Mouse (Mus musculus) layer of hippocampus, postnatal 14 days (tissue): ENCODE results near the gene Tex22. TPM values are rescaled to one million over a fixed set of nuclear protein-coding genes. Genes with fewer than 3 reads are reported as not detected.

Experiments
- DNase-seq, 2 experiments: peaks; one replicate each; pipeline ENCODE4 v3.0.0; 2021 to 2022; ENCODE audit warnings: low spot score in 2 of 2, mixed read lengths in 1 of 2
- total RNA-seq, 2 experiments: library from RNA; stranded (reverse); gene quantifications; 2 replicates each; pipeline ENCODE4 v1.2.3; 2021

The Tex22 gene
- total RNA-seq, 2 experiments from 2014 or later: 0.51 TPM; not detected in 1

DNA sequence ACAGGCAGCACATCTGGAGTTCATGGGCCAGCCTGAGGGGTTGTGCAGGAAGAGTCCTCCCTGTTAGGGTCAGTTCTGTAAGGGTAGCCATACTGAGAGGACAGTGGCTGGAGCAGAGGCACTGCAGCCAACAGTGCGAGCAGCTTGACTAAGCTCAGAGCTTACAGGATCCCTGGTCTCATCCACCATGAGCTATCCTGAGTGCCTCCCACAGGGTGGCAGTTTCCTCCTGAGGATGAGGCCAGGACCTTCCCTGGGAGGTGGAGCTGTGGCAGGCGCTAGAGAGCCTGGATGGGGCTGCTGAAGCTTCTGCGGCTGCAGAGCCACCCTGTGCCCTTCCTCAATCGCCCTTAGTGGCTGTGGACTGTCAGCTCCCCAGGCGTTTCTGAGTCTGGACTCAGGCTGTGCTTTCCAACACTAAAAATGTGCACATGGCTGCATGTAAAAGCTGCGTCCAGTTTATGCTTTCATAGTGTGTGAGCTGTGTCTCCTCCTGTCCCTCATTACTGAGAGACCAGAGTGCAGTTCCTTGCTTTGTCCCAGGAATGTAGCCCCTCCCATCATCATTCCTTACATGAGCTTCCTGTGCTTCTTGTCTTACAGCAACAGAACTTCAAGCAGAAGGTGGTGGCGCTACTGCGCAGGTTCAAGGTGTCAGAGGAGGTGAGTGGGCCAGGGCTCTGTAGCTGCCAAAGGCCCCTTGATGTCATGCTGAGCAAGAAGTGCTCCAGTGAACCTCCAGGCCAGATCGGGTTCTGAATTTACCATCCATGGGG lies 22.5 kb upstream of the Tex22 start:
- DNase-seq: no peak

DNA sequence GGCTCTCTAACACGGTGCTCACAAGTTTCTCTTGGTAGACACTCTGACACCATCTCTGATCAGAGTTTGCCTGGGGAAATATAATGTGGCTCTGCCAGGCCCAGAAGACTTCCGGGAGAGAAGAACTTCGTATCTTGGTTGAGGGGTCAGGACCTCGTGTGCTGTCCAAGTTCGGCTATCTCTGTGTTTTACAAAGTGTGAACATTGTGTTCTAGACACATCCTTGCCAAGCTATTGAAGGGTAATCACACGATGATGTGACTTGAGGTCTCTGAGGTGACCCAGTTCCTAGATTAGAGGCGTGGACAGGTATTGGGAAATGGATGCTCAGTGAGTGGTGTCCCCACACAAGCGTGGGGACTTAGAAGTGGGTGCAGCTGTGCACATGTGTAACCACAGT lies 18.2 kb upstream of the Tex22 start:
- no peak for DNase-seq

DNA sequence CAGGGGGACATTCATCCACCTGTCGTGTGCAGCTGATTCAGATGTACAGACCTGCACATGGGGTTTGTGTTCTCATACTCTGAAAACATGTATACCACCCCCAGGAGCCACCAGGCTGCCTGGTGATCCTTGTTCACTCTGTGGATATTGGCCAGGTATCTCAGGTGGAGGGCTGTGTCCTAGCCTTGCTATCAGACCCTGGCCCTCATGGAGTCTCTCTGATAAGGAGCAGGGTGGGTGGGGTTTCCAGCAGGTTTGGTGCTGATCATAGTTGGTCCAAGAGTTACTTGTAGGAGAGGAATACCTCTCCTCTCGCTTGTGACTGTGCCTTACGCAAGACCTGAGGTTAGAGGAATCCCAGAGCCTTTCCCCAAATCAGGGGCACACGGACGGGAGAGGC lies 14.1 kb upstream of the Tex22 start:
- DNase-seq: no peak

DNA sequence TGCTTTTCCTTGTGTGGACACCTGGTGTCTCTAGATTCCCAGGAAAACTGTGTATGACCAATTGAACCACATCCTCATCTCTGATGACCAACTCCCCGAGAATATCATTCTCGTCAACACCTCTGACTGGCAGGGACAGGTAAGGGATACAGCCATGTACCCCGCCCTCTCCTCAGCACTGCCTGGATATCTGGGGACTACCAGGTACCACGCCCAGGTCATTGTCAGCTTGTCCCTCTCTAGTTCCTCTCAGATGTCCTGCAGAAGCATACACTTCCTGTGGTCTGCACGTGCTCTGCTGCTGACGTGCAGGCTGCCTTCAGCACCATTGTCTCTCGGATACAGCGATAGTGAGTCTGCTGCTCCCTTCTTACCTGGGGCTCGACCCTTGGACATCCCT lies 12.7 kb upstream of the Tex22 start:
- no peak for DNase-seq

DNA sequence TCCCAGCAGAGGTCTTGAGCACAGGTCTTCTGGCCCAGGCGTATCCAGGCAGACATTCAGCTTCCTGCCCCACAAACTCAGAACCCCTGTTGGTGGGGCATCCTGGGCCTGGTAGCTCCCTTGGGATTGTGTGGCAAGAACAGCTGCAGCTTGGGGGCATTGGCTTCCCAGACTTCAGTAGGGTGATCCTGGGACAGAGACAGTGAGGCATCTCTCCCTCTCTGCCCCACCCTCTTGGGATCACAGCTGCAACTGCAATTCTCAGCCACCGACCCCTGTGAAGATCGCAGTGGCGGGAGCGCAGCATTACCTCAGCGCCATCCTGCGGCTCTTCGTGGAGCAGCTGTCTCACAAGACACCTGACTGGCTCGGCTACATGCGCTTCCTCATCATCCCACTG lies 12.1 kb upstream of the Tex22 start:
- no peak for DNase-seq

DNA sequence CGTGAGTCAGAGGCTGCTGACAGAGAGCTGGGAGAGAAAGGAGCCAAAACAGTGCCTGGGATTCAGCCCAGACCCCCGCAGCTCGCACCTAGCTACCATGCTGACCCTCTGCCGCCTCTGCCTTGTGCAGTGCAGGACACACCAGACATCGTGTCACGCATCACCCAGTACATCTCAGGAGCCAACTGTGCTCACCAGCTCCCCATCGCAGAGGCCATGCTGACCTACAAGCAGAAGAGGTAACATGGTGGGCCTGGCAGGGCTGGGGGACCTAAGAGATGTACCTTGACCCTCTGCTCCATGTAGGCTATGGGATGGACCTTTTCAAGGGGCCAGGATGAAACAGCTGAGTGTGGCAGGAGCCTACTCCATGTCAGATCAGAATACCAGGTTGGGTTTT lies 10.6 kb upstream of the Tex22 start:
- no peak for DNase-seq

DNA sequence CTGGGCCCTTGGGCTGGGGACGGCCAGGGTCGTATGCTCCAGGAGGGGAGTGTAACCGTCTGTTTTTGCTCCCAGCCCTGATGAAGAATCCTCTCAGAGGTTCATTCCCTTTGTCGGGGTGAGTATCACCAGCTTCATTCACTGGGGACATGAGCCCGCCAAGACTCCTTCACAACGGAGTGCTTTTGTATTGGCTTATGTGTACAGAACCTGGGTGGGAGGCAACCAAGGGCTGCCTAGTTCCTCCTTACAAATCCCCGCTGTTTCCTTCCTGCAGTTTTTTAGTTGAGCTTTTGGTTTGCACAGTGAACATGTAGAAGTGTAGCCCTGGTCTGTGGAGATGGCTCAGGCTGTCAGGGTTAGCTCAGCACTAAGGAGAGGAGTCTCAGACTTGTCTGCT lies 6.3 kb upstream of the Tex22 start:
- DNase-seq: no peak

DNA sequence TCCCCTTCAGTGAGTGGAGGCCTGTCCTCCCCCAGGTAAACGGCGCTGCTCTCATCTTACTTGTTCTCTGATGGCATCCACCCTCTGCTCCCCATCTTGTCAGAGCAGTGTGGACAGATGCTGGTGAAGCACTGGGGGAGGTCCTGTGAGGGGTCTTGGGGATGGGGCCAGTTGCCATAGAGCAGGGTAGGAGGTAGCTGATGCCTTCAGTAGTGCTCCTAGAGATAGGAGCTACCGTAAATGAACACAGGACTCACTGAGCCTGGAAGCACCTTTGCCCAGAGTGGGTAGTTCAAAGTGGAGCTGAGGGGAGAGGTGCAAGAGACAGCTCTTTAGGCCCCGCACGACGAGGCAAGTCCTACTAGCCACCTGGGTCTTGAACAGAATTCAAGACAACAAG lies 4.9 kb upstream of the Tex22 start:
- DNase-seq: no peak

DNA sequence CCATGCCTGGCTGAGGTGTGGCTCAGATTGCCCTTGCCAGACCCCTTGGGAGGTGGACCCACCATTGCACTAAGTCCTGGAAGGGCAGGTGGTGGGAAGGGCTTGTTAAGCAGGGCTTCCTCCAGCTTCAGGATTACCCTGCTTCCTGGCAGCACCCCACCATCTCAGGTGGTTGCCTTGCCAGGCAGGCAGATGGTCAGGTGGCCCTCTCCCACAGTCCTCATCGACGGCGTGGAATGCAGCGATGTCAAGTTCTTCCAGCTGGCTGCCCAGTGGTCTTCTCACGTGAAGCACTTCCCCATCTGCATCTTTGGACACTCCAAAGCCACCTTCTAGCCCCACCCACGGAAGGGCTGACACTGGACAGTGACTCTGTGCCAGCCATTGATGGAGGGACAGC lies 3.0 kb upstream of the Tex22 start:
- no peak for DNase-seq

DNA sequence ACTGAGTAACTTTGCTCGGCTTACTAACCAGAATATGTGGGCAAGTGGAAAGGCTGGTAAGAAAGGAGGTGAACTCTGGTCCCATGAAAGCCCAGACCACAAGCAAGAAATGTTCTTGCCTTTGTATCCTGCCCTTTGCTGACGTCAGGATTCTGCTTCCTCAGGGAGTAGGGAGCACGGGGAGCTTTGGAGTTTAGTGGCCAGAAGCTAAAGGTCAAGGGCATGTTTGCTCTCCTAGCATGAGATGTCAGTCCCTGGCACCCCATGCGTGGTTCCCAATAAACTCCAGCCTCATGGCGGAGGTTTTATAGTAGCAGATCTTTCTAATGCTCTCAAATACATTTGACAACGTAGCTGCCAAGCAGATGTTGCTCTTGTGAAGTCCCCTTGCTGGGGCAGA lies 2.5 kb upstream of the Tex22 start:
- no peak for DNase-seq

DNA sequence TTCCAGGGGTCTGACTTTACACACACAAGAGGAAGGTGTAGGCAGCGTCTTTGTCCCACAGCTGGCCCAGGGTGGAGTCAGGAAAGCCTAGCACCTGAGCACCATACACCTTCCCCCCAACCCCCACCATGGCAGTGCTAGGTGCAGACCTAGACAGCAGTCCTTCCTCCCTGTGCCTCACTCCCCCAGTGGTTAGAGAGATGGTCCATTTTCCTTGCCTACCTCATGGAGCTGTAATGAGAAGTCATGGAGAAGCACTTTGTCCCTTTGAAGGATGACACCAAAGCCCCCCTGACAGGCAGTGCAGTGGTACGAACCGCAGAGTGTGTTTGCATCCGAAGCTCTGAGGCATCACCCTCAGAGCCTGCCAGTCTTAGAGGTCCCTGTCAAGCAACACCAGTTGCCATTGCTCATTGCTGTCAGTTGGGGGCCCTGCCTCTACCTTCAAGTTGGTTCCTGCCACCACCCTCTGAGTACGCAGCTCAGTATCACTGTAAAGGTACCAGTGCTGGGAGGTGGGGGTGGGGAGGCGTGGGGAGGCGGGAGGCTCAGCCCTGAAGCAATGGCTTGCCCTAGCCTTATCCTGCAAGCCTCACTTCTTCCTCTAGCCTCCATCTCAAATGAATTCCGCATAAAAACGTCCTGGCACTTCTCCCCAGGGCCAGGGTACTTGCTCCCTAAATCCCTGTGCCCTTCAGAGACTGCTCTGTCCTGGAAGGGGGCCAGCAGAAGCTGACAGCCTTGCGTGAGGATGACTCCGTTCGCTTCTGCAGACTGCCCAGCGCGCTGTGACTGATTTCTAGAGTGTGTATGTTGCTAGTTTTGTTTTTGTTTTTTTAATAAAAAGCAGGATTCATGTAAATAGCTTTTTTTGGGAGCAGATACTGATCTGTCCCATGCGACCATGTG lies 628 bp upstream of the Tex22 start:
- no peak for DNase-seq

DNA sequence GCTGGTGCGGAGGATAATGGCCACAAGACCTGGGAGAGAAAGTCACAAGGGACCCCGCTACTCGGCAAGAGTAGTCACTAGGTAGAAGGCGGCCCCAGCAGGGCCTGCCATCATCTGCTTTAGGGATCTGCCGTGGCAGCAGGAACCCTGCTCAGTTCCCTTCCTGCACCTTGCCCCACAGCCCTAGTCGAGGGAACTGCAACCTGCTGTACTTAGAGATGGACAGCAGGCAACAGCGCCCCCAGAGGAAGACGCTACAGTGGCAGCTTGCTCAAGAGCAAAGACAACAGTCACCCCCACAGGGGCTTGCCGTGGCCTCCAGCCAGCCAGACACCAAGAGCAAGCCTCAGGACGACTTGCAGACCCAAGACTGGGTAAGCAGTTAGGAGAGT lies 757 bp downstream of the Tex22 start:
- peak; percentile 91 for DNase-seq

DNA sequence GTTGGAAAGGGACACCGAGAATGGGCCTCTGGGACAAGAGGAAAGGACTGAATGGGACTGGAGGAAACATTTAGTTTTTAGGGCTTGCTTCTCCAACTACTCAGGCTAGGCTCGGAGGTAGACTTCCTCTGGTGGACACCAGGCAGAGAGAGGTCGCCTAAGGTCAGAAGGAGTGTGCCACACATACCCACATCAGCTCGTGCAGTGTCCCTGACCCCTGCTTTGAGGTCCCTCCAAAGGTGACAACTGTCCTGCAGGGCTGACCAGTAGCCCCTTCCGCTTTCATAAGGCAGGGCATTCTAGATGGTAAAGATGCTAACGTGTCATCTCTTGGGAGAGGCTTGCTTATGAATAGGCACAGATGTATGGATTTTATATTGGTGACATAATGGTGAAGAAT lies 1.2 kb downstream of the Tex22 start:
- DNase-seq: no peak

DNA sequence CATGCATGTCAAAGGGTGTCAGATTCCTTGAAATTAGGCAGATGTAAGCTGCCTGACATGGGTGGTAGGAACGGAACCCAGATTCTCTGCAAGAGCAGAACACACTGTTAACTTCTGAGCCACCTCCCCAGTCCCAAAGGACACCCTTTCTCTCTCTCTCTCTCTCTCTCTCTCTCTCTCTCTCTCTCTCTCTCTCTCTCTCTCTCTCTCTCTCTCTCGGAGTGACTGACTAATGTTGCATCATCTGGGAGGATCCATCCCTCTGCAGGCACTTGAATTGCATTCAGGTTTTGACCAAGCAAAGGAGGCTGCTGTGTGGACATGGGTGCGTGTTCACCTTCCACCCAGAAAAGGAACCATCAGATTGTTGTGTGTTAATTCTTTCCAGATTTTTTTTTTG lies 13.0 kb downstream of the Tex22 start:
- DNase-seq: no peak

DNA sequence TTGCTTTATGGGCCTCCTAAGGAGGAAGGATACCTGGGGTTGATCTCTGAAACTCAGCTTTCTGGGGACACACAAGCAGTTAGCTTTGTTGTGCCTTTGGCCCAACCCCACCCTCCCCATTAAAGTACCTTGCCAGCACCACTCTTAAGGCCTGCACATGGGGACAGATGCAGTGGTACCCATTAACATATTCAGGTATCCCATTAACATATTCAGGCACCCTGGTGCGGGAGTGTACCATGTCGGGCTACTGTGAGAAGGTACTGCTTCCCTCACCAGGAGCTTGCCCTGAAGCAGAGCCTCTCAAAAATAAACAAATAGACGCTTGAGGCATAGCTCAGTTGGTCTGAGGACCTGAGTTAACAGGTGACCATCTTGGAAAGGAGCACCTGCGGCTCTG lies 13.7 kb downstream of the Tex22 start:
- no peak for DNase-seq

DNA sequence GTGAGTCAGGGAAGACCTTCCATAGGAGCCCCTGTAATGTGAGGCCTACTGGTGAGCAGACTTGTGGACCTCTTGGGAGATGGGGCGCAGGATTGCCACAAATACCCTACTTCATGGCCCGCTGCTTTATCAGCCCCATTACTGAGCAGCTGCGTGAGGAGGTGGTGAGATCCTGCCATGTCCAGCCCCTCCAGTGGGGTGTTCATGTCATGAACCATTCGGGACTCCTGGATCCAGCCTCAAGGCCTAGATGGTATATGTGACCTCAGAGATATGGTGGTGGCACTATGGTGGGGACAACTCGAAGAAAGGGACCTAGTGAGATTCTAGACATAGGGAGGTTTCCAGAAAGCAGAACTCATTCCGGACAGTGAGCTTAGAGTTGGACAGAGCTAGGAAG lies 14.8 kb downstream of the Tex22 start:
- no peak for DNase-seq

DNA sequence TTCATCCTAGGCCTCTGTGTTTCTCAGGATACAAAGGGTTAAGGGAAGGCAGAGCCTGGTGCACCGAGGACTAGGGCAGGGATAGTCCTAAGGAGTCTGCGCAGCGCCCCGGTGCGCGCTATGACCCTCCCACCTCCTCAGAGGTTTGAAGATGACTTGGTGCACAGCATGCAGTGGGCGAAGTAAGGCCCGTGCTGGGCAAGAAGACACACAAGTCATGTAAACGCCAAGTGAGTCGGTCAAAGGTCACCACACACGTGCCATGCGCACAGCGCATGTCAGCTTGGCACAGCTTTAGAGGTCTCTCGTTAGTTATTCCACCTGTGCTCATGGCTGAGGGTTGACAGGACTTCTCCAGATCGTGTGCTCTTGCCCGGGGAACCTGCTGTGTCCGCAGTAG lies 15.8 kb downstream of the Tex22 start:
- DNase-seq: no peak

DNA sequence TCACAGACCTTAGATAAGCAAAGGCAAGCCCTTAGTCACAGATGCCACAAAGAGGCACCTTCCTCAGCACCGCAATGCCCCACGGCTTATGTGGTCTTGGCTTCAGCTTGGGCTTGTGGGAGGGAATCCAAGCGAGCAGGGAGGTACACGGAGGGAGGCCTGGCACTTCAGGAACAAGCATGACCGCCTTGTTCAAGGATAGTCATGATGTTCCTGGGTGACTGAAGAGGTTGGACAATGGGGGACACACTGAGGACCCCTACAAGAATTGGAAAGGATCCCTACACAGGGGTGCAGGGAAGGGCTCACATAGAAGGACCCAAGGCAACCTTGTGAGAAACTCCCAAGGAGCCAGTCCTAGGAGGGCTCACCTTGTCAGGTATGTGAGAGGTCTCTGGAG lies 22.7 kb downstream of the Tex22 start:
- DNase-seq: no peak

DNA sequence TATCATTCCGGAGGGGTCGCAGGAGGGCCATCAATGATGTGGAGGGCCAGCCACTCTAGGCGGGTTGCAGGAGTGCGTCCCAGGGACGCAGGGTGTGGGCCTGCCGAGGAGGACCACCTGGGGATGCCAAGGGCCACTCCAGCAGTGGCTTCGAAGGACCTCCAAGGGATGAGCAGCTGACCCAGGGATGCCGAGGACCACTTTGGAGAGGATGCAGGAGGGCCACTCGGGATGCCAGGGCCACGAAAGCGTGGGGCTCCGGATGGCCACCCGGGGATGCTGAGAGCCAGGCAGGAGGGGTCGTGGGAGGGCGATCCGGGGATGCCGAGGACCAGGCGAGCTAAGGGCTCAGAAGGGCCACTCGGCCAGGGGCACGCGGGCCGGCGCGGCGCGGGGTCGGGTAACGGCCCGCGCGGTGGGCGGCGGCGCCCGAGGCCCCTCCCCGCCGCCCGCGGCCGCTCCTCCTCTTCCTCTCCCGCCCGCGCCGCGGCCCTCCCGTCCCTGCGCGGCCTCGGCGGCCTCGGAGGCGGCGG lies 23.5 kb downstream of the Tex22 start, which contains the start of gene Mta1:
Gene Mta1 (plus strand): TSS at position 530 of the 533 bp plus-strand sequence.
- peak in 1 of 2 experiments; percentile 44 for DNase-seq

DNA sequence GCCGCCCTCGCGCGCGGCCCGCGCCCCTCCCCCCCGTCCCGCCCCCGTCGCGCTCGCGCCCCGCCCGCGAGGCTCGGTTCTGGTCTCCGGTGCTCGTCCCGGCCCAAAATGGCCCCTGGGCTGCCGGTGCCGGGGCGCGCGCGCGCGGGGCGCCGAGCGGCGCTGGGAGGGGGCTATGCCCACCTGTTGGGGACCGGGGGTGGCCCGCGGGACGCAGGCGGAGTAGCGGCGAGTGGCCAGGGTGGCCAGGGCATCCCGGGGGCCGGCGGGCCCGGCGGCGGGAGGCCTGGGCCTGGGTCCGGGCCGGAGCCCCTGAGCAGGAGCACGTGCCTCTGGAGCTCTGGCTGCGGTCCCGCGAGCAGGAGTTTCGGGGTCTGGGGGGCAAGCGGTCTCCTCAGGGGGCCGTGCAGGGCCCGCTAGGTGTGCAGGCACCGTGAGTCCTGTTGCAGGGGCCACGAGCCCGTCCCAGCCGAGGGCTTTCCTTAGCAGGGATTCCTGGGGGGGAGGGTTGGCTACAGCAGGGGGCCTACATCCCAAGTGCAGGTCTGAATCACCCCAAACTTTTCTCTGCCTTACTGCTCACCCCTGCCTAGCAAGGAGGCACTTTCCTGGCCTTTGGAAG lies 24.3 kb downstream of the Tex22 start:
- DNase-seq: peak in 1 of 2 experiments; percentile 52

DNA sequence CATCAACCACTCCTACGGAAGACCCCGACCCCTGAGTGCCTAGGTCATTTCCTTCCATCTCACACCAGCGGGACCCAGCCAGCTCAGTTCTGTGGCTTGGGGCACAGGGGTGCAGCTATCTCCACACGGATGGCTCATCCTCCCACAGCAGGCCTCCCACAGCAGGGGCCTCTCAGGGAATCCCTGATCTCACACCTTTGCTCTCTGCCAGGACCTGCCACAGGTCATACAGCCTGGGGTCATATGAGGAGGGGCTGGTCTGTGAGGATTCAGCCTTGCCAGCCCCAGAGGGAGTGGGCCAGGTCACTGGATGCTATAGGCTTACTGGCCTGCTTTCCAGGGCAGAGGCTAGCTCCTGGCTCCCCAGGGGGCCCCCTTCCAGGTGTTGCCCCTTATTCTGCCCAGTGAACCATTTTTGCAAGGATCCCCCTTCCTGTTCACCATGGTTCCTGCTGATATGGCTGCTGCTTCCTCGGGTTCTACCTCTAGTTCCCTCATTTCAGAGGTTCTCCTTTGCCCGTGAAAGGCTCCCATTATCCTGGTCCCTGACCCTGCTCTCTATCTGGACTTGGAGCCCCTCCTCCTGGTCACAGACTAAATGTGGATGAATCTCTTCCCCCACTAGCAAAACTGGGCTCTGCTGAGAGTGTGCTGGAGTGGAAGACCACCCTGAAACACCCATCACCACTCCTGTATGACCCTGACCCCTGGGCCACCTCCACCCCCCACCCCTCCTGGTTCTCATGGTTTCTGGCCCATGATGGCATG lies 25.4 kb downstream of the Tex22 start:
- DNase-seq: no peak
